Mouse (Mus musculus) midbrain, embryonic 16.5 days (tissue): ENCODE measurements around the gene Clca3a2. TPM values are rescaled to one million over a fixed set of nuclear protein-coding genes. Genes with fewer than 3 reads are reported as not detected.
"Not testable (repeated sequence)": the region's sequence is repeated elsewhere in the genome, so short reads cannot be mapped to it uniquely, and the experiment has no call there.

ENCODE experiments used
- ATAC-seq: fragments of 200-750 bp; cut with Nextera tagmentation; 2 replicates; pipeline ENCODE4 v1.8.0; 2017; ENCODE audit warnings: moderate TSS enrichment
- H3K27ac ChIP-seq: fragments of 300-500 bp; sonication (generic); 2 replicates; pipeline ENCODE4 v1.5.1; 2014; ENCODE audit warnings: mild to moderate bottlenecking, low read length, mixed read lengths
- H3K27me3 ChIP-seq: fragments of 300-500 bp; sonication (generic); 2 replicates; pipeline ENCODE4 v1.6.1; 2014; ENCODE audit warnings: low read depth, low read length, mixed read lengths; ENCODE audit not compliant: control insufficient read depth, insufficient read depth
- H3K36me3 ChIP-seq: fragments of 300-500 bp; sonication (generic); 2 replicates; pipeline ENCODE4 v1.6.1; 2014; ENCODE audit warnings: mild to moderate bottlenecking, low read length, moderate library complexity, mixed read lengths; ENCODE audit not compliant: control insufficient read depth, insufficient read depth
- H3K4me1 ChIP-seq: fragments of 300-500 bp; sonication (generic); 2 replicates; pipeline ENCODE4 v1.6.1; 2014; ENCODE audit warnings: mild to moderate bottlenecking, low read length, mixed read lengths; ENCODE audit not compliant: control insufficient read depth, insufficient read depth
- H3K4me2 ChIP-seq: fragments of 300-500 bp; sonication (generic); 2 replicates; pipeline ENCODE4 v1.6.1; 2014; ENCODE audit warnings: mild to moderate bottlenecking, low read length, mixed read lengths
- H3K4me3 ChIP-seq: fragments of 300-500 bp; sonication (generic); 2 replicates; pipeline ENCODE4 v1.5.1; 2014; ENCODE audit warnings: low read depth, mild to moderate bottlenecking, low read length, moderate library complexity, mixed read lengths
- H3K9ac ChIP-seq: fragments of 300-500 bp; sonication (generic); 2 replicates; pipeline ENCODE4 v1.6.1; 2014; ENCODE audit warnings: low read depth, low read length, mixed read lengths
- H3K9me3 ChIP-seq: fragments of 300-500 bp; sonication (generic); replicated peaks from 2 replicates; pipeline ENCODE4 v1.6.1; 2014; ENCODE audit warnings: mild to moderate bottlenecking, low read length, mixed read lengths; ENCODE audit not compliant: control insufficient read depth, poor library complexity, severe bottlenecking
- WGBS: fragments of 180-500 bp; shearing (Covaris S2); extraction: QIAGEN DNeasy Blood & Tissue Kit; methylation state at CpG from one replicate; pipeline ENCODE4 v1.1.7; 2014; 5-methylcytosine and 5-hydroxymethylcytosine counted together
- polyA plus RNA-seq: library from polyadenylated mRNA; unstranded; fragments of >200 nt; fragmentation: Nextera tagmentation; extraction: Ambion mirVana; gene quantifications from 2 replicates; pipeline ENCODE4 v1.2.1, GENCODE M21; 2015

Gene Clca3a2
- polyA plus RNA-seq, 1 experiment from 2014 or later, result not detected

GRCm38 (mm10) chr3:144756103-144756502 is 63.2 kb downstream of the Clca3a2 start:
- 89% methylated on average over 8 of the region's 8 CpGs for WGBS
- not testable (repeated sequence) for H3K4me2 ChIP-seq, ATAC-seq, H3K9me3 ChIP-seq, H3K9ac ChIP-seq, H3K27me3 ChIP-seq, H3K27ac ChIP-seq, H3K4me3 ChIP-seq, H3K4me1 ChIP-seq, H3K36me3 ChIP-seq

- Histone ChIP-seq H3K27ac (no peak overlapping the region), H3K27me3 (no peaks in the 10 kb centered on the region), H3K4me3 (no peak overlapping the region), H3K4me2 (no peak overlapping the region), H3K36me3 (no peaks in the 10 kb centered on the region), H3K4me1 (no peaks in the 10 kb centered on the region), H3K9me3 (no peaks in the 10 kb centered on the region), H3K9ac (no peak overlapping the region)
- WGBS, result 0% methylated on average over 2 of the region's 2 CpGs
- ATAC-seq, result no peak
Observed at GRCm38 (mm10) chr3:144753120-144753519, 66.2 kb downstream of the Clca3a2 start.

GRCm38 (mm10) chr3:144749062-144749963 is 70.0 kb downstream of the Clca3a2 start:
- H3K4me2 ChIP-seq, result peak overlapping the region; percentile 25; the same call in 1 of the 2 replicates
- not testable (repeated sequence) for H3K27ac ChIP-seq, H3K9me3 ChIP-seq, H3K4me1 ChIP-seq, H3K9ac ChIP-seq, H3K4me3 ChIP-seq, H3K27me3 ChIP-seq, H3K36me3 ChIP-seq
- WGBS, result 36% methylated on average over 18 of the region's 21 CpGs
- ATAC-seq, result peak; percentile 88

GRCm38 (mm10) chr3:144747706-144748105 is 71.6 kb downstream of the Clca3a2 start:
- not testable (repeated sequence) for H3K4me3 ChIP-seq, H3K27ac ChIP-seq, H3K9ac ChIP-seq, H3K9me3 ChIP-seq, H3K36me3 ChIP-seq, H3K4me1 ChIP-seq, H3K4me2 ChIP-seq, H3K27me3 ChIP-seq
- 8% methylated on average over 3 of the region's 3 CpGs for WGBS
- peak; percentile 81 for ATAC-seq

Other genes with a start within 250 kb of the Clca3a2 start
- gene Hs2st1, start 249.3 kb downstream of the Clca3a2 start, polyA plus RNA-seq, result 13.9 and 14.5 TPM in 2 replicates
- gene Selenof, start 249.2 kb downstream of the Clca3a2 start, polyA plus RNA-seq, result 525 and 552 TPM in 2 replicates
- gene Sh3glb1, start 99.2 kb downstream of the Clca3a2 start, polyA plus RNA-seq, result 117 and 118 TPM in 2 replicates
- gene Clca3a1, start 58.5 kb downstream of the Clca3a2 start, polyA plus RNA-seq, result 0.78 and 0.98 TPM in 2 replicates
- gene Clca3b, start 29.9 kb upstream of the Clca3a2 start, polyA plus RNA-seq, result not detected in 2 replicates
- not detected in 2 replicates for gene Clca4b, start 113.0 kb upstream of the Clca3a2 start, polyA plus RNA-seq
- gene Clca4a, start 155.6 kb upstream of the Clca3a2 start, polyA plus RNA-seq, result 0.07 TPM in 1 of 2 replicates, not detected in the other
- not detected in 2 replicates for gene Clca1, start 213.3 kb upstream of the Clca3a2 start, polyA plus RNA-seq